Mouse (Mus musculus) thymus, adult 18-20 months (tissue): ENCODE results near the gene Mgmt.

Source experiments
- DNase-seq, 2 experiments: peaks; one replicate each; pipeline ENCODE4 v3.0.0; 2022; ENCODE audit warnings: mixed read lengths in 2 of 2

Gene Mgmt

GRCm38 (mm10) chr7:136894106-136894986 lies at the start of gene Mgmt:
Gene Mgmt (plus strand): TSS chr7:136894614.
- peak; percentile 95 for DNase-seq

GRCm38 (mm10) chr7:136844835-136845234 lies 49.6 kb upstream of the Mgmt start:
- DNase-seq: no peak

GRCm38 (mm10) chr7:136845321-136845720 lies 49.1 kb upstream of the Mgmt start:
- DNase-seq: no peak

GRCm38 (mm10) chr7:136846086-136846620 lies 48.3 kb upstream of the Mgmt start:
- DNase-seq: no peak

- no peak for DNase-seq
Observed at GRCm38 (mm10) chr7:136847601-136848000, 46.8 kb upstream of the Mgmt start.

GRCm38 (mm10) chr7:136848761-136849160 lies 45.7 kb upstream of the Mgmt start:
- DNase-seq: no peak

- DNase-seq: no peak
Observed at GRCm38 (mm10) chr7:136849811-136850210, 44.6 kb upstream of the Mgmt start.

- DNase-seq: no peak
Observed at GRCm38 (mm10) chr7:136850339-136850738, 44.1 kb upstream of the Mgmt start.

GRCm38 (mm10) chr7:136851946-136852345 lies 42.5 kb upstream of the Mgmt start:
- no peak for DNase-seq

GRCm38 (mm10) chr7:136852721-136853120 lies 41.7 kb upstream of the Mgmt start:
- no peak for DNase-seq

GRCm38 (mm10) chr7:136864677-136865463 lies 29.5 kb upstream of the Mgmt start:
- no peak for DNase-seq

- no peak for DNase-seq
Observed at GRCm38 (mm10) chr7:136865876-136866275, 28.5 kb upstream of the Mgmt start.

GRCm38 (mm10) chr7:136866535-136866934 lies 27.9 kb upstream of the Mgmt start:
- no peak for DNase-seq

GRCm38 (mm10) chr7:136871535-136871934 lies 22.9 kb upstream of the Mgmt start:
- DNase-seq: no peak

GRCm38 (mm10) chr7:136872059-136872458 lies 22.4 kb upstream of the Mgmt start:
- DNase-seq: no peak

- DNase-seq: no peak
Observed at GRCm38 (mm10) chr7:136874396-136874795, 20.0 kb upstream of the Mgmt start.

GRCm38 (mm10) chr7:136880386-136880785 lies 14.0 kb upstream of the Mgmt start:
- no peak for DNase-seq

GRCm38 (mm10) chr7:136888161-136888560 lies 6.3 kb upstream of the Mgmt start:
- no peak for DNase-seq

GRCm38 (mm10) chr7:136895356-136895755 lies 942 bp downstream of the Mgmt start:
- no peak for DNase-seq

GRCm38 (mm10) chr7:136895851-136896250 lies 1.4 kb downstream of the Mgmt start:
- no peak for DNase-seq

- no peak for DNase-seq
Observed at GRCm38 (mm10) chr7:136897481-136897880, 3.1 kb downstream of the Mgmt start.

GRCm38 (mm10) chr7:136898005-136898404 lies 3.6 kb downstream of the Mgmt start:
- DNase-seq: no peak

GRCm38 (mm10) chr7:136908616-136909144 lies 14.3 kb downstream of the Mgmt start:
- no peak for DNase-seq
